Mouse (Mus musculus) gastrocnemius, postnatal 25 days (tissue): ENCODE measurements around the gene Rhbdf2. TPM values are rescaled to one million over a fixed set of nuclear protein-coding genes. Genes with fewer than 3 reads are reported as not detected.

Source experiments
- DNase-seq: peaks from one replicate; pipeline ENCODE4 v3.0.0; 2022
- total RNA-seq, 2 experiments: library from RNA; stranded (reverse); gene quantifications; 1 replicate in 1 of 2; 2 replicates in 1 of 2; pipeline ENCODE4 v1.2.3; 2021

The Rhbdf2 gene
- total RNA-seq, 2 experiments from 2014 or later: 6.3 to 7.5 TPM

DNA sequence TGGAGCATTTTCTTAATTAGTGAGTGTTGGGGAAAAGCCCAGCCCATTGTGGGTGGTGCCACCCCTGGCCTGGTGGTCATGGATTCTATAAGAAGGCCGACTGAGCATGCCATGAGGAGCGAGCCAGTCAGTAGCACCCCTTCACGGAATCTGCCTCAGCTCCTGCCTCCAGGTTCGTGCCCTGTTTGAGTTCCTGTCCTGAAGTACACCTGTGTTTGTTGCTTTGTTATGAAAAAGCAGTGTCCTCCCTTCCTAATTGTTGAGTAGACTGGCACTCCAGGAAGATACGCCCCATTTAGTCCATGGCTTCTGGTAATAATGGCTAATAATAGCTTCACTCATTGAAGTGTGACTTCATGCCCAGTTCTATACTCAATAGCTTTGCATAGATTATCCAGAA, 40.5 kb downstream of the Rhbdf2 start, which contains the start of gene Aanat:
TSS of gene Aanat (plus strand) at position 123 of the 400 bp plus-strand sequence.
- DNase-seq: no peak

DNA sequence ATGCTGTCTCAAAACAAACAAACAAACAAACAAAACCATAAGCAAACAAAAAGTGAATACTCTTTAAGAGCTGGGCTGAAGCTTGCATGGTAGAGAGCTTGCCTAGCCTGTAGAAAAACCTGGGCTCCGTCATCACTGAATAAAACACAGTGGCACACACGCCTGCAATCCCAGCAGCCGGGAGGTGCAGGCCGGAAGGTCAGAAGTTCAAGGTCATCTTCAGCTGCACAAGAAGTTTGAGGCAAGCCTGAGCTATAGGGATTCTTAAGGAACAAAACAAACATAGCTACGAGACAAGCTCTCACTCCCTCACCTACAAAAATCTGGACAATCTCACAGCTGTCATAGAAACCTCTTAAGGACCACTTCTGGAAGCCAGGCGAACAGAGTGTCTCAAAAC, 41.1 kb downstream of the Rhbdf2 start:
- DNase-seq: no peak

DNA sequence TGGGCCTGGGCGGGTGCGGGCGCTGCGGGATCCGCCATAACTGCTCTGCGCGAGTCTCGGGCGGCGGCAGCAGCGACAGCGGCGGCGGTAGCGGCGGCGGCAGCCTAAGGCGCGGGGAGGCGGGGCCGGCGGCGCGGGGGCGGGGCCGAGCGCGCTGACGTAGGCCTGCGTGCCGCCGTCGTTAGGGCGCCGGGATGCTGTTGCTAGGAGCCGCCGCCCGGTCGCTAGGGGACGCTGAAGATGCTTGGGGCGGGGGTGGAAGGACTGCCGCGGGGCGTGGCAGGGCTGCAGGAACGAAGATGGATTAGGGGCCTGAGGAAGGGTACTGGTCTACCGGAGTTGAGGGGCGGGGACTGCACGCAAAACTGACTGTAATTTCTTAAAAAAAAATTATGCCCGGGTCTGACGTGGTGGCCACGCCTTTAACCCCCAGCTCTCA, 45.4 kb downstream of the Rhbdf2 start, which contains the start of gene Ube2o:
TSS of gene Ube2o (minus strand) at position 72 of the 439 bp plus-strand sequence.
- DNase-seq: peak; percentile 87

DNA sequence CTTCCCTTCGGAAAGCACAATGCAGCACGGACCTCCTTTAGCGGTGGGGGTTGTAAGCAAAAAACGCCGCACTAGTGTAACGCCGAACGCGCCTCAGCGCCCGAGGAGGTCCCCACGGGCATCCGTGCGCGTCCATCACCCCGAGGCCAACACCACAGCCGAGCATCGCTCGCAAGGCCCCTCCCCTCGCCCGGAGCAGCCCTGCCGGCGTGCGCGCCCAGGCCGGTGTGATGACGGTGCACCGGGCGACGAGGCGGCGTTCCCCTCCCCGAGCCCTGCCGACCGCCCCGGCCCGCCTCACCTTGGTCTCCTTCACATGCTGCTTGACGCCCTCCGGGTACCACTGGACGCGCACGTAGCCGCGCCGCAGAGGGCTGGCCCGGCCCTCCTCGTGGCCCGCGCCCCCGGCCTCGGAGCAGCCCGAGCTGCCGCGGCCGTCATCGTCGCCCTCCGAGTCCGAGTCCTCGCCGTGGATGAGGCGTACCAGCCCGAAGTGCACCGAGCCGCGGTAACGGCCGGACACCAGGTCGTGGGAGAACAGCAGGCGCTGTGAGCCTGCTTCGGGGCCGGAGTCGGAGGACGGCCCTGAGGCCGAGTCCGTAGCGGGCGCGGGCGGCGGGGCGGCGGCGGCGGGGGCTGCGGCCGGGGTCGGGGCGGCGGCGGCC, 46.0 kb downstream of the Rhbdf2 start:
- peak; percentile 61 for DNase-seq

DNA sequence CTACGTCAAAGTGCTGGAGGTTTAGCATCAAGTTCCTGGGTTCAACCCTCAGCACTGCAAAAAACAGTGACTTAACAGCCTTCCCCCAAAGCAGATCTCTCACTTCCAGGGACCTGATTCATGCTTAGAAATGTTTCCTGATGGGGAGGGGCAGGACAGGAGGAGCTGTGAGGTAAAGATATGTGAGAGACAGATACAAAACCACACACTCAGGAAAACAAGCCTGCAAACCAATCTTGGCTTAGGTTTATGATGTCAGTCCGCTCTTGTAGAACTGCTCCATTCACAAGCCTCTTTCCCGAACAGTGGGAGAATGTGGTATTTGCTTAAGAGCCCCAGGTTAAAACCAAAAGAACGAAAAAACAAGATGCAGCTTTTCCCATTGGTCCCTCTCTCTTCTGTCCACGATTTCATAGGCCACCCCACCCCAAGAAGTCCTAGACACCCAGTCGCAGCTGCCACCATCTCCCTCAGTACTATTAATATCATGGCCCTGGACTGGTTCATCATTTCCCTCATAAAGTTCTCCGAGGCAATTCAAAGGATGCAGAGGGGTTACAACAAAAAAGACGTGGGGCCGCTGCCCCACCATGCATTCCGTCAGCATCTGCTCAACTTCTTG, 46.7 kb downstream of the Rhbdf2 start:
- DNase-seq: no peak

DNA sequence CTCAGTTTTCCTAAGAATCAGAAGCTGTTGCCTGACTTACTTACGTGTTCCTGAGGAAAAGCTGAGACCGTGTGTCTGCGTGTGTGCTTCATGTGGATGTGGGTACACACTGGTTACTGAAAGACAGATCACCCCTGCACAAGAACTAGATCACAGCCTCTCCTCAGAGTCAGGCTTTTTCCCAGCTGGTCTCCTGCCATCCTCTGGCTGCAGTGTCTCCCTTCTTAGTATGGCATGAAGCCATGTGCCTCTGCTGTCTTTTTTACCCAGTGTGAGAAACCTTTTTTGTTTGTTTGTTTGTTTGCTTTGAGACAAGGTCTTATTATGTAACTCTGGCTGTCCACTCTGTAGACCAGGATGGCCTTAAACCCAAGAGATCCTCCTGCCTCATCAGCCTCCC, 47.5 kb downstream of the Rhbdf2 start:
- DNase-seq: no peak

DNA sequence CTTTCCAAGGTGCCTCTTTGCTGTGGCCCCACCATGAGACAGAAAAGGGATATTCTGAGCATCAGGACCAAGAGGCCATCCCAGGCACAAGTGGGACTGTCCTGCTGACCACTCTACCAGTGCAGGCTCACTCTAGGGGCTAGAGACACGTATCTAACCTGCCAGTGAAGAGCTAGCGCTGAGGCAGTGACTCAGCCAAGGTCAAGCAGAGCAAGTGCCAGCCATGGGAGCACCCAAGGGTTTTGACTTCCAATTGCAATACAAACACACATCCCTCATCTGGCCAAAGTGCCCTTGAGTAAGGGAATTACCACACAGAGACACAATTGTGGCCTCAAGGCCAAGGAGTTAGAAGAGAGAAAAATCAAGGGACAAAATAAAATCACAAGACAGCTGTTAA, 51.4 kb downstream of the Rhbdf2 start:
- DNase-seq: no peak

DNA sequence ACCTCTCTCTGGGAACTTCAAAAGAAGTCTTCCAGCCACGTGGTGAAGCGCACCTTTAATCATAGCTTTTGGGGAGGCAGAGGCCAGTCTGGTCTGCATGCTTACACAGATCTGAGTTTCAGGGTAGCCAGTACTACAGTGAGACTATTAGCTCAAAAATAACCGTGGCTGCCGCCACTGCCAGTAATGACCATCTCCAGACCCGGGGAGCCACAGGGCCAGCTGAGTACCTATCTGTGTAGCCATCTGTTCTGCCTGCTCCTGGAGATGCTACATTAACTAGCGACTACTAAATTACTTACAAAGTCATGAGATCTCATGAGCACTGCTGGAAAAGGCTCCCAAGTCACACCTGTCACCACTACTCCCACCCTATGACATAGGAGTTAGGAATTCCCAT, 51.8 kb downstream of the Rhbdf2 start:
- DNase-seq: no peak

DNA sequence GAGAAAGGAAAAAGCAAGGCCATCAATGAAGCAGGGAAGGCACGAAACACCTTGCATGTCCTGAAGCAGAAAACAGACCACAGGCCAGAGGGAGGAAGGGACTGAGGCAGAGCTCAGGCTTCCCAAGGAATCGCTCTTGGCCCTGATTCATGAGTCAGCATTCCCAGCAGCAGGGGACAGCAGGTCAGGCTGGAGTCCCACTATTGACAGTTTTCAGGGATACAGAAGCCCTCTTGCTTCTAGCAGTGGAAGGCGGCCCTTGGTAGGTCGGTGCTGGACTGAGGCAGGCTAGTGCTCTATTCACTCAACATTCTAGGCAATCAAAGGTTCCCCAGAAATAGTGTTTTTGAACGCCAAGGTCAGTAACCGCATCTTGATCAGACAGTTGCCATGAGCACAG, 52.3 kb downstream of the Rhbdf2 start:
- no peak for DNase-seq

DNA sequence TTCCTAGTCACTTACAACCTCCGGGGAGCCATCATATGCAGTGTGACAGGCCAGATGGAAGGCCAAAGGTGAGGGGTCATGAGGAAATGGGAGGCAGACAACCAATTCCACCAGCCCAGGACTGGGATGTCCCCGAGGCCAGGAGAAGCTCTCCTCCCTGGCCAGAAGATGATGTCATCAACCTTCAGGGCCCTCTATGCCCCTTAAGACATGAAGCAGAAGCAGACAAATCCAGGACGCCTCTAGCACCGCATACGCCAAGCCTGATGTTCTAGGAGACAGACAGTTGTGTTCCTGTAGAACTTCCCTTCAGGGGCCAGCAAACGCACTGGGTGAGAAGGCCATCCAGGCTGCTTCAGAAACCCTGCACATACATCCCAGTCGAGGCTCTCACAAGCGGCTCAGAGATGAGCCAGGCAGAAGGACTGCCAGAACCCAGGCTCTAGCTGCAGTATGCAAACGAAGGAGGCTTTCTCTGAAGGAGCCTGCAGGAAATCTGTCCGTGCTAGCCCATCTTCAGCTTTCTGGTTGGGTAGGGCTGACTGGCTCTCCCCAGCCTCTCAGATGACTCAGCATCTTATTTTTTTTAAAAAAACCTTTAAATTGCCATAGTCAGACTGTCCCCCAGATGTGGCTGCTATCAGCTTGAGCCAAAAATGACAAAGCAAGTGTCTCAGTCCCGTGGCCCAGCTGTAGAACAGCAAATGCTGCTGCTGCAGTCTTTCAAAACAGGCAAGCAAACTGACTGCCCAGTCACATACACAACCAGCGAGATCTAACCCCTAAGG, 53.9 kb downstream of the Rhbdf2 start:
- DNase-seq: no peak

DNA sequence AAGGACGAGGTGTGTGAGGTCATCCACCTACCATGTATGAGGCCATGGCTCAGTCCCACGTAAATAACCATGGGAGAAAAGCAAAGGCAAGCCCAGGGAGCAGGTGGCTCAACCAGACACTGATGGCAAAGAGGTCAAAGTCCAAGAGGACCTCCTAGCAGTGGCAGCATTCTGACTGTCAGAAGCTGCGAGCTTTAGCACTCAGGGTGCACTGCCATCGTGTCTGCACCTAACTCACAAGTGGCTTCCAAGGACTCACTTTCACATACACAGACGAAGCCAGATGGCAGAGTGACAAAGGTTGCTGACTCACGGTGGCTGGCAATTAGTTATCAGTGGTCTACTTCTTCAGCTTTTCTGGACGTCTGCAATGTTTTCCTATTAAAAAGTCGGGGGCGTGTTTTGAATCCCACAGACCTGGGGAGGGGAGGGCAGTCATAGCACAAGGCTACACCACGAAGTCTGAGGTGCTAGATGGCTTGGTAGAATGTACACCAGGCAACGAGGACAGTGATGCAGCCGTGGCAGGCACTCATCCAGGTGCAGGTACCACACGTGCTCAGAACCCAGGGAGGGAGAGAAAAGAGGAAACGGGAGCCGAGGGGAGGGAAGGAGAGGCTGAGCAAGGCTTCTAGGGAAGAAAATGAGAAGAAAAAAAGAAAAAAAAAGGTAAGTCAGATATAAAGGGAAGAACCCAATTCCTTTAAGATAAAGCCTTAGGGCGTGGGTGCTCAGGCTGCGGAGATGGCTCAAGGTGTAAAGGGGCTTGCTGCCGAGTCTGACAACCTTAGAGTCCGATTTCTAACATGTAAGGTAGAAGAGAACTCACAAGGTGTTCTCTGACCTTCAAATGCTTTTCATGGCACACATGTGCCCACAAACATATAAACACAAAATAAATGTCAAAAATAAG, 54.8 kb downstream of the Rhbdf2 start:
- no peak for DNase-seq

DNA sequence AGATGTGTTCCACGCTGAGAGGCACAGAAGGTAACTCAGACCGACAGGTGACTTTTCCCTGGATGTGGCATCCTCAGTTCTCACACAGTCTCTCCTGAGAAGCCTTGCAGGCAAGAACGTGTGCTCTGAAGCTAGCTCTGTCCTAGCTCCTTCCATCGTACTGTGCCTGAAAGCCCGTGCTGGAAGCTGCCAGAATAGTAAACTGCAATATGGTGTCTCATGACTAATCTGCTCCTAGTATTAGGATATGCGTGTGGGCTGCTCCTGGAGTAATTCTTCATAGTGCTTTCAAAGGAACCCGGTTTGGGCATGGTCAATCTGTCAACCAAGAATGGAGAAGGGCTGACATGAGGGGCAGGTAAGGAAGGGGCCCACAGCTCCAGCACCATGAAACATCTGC, 56.0 kb downstream of the Rhbdf2 start:
- no peak for DNase-seq

DNA sequence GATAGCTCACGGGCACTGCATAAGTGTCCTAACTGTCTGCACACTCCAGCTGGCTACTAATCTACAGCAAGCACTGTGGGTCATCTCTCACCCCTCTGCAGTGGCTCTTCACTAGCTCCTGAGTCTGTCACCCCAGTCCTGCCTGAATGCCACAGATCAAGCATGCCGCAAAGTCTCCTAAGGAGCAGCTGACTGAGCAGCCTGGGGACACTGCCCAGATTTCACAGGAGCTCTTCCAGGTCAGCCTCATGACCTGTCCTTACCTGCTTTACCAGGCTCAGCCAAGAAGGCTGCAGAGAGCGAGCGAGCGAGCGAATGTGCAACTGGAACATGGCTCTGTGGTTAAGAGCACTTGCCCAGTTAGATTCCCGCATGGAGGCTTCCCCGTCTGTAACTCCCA, 59.3 kb downstream of the Rhbdf2 start:
- DNase-seq: no peak

DNA sequence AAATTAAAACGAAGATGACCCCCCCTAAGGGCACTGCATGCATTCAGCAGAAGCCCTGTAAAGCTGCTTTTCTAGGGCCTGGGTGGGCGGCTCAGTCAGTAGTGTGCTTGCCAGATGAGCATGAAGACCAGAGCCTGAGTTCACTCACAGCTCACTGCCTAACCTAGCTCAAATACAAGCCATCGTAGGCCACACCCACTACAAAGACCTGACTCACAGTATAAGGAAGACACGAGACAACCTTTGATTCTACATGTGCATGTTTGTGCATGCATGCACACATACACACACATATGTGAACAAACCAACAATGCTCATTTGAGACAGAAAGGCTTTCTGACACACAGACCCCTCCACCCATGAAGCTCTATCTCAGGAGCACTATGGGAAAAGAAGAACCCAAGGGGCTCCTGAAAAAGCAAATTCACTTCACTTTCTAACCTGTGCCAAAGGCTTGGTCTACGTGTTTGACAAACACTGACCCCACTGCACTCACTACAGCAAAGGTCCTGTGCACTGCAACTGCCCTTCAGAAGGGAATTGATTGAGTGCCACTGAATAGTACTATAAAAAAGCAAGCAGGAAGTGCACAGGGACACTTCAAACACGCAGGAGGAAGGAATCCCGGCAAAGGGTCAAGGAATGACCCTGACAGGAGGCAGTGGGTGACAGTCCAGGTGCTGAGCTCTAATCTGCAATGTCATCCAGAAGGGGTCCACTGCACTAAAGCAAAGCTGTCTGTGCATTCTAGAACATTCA, 61.4 kb downstream of the Rhbdf2 start:
- DNase-seq: no peak

DNA sequence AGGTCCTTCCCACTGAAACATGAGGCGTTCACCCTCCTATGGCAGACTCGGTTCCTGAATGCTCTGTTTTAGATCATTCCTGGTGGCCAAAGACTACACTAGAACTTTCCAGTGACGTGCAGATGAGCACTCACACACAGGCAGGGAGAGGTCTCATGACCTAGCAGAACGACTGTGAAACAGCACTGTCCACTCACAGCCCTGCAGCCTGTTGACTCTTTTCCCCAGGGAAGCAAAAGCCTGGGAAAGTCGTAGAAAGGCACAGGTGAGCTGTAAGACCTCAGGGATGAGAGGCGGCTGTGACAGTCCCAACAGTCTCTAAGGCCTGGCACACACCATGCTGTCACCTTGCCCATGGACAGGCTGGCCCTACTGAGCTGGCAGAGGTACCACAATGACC, 70.5 kb downstream of the Rhbdf2 start:
- no peak for DNase-seq

DNA sequence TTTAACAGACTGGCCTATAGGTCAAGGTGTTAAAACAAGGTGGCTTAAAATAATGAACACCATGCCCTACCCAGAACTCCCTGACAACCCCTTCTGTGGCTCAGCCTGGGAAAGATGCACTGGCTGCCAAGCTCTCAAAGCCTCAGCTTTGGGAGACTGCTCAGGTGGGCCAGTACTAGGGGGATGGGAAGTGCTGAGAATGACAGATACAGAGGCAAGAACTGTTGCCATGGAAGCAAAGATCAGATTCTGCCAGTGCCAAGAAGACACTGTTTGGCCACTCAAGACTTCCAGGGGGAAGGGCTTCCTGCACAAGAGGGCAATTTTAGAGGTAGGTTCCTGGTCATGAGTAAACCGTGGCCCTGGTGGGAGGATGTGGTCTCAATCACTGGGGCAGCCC, 71.2 kb downstream of the Rhbdf2 start:
- no peak for DNase-seq

DNA sequence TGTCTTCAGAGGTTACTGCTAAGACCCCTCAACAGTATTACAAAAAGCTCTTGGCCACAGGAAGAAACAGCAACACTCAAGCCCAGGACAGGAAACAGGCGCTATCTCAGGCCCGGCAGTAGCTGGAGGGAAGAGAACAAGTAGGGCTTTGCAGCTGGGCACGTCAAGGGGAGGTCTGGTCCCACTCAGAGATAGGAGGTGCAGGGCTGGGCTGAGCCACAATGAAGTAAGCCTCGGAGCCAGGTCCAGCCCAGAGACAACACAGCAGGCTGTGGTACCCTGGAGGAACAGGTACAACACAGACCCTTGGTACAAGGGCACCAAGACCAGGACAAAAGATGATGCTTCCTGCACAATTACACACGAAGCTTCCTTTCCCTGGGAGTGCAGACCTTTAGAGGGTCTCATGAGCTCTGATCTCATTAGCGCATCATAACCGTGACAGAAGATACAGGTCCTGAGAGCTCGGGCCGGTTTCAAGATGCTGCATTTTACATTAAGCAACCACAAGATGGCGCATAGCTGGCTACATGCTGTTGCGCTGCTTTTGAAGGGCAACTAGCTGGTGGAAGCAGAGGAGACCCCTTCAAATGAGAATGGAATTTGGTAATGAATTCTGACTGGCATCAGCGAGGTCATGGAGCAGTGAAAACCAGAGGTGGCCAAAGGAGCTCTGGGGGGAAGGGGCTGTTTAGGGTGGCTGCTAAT, 72.5 kb downstream of the Rhbdf2 start:
- no peak for DNase-seq

DNA sequence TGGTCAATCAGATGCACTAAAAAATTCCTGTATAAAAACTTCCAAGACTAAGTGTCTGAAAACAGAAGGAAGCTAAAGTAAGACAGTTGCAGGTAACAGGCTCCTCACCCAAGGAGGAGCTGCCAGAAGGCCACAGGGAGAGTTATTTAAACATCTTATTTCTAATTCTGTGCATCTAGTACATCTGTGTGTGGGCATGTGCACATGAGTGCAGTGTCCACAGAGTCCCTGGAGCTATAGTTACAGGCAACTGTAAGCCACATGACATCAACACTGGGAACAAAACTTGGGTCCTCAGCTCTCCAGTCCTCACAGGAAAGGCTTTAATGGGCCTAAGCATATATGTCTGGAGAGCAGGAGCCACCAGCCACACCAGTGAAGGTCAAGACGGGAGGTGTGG, 74.6 kb downstream of the Rhbdf2 start:
- DNase-seq: no peak

DNA sequence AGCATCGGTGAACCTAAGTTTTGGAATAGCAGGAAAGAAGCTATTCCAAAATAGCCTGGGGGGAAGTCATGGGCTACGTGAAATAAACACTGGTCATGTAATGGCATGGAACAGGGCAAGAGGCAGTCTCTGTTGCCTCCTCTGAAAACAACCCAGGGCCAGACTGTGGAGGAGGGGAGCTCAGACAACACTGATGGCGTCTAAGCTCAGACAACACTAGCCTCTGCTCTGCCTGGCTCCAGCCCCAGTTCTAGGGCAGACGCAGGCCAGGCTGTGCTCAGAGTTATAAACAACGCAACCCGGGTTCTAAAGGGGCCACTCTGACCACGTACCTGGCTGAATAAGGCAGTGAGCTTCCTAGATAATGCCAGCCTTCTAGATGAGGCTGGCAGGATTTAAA, 76.1 kb downstream of the Rhbdf2 start:
- DNase-seq: no peak

DNA sequence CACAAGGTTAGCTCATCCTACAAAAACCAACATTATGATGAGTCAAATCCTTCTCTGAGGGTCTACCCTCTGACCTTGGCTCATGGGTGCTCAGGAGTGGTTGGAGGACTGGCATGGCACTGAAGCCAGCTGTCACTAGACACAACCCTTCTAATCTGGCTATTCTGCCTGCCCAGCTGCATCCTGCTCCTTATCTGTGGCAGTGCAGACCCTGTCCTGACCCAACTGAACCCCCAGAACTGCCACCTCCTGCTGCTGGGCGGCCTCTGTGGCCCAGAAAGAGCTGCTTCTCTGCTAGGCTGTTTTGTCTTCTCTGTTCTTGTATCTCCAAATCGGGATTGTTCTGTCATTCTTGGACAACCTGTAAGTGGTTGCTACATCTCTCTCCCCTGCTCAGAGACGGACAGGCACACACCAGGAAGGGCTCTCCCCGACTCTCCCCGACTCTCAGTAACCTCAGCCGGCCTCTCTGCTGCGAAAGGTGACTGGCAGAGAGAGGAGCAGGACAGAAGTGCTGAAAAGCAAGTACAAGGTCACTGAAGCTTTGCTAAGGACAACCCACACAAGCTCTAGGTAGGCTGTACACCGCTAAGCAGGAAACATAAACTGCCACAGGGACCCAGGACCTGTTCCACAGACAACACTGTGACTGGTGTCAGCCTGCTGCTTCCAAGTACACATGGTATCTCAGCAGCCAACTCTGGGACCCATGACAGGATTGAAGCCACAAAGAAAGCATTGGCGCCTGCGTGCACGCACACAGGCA, 77.4 kb downstream of the Rhbdf2 start:
- no peak for DNase-seq
